Comparison of ENCODE assay signal across 8 mouse cellular contexts in genomic region chr8:126920845-126921244, GRCm38 (mm10). TPM values are rescaled to one million over a fixed set of nuclear protein-coding genes. Genes with fewer than 3 reads are reported as not detected.
DNase-seq lines count a peak whose midpoint lies in the region; ATAC-seq and TF ChIP-seq lines count a peak whose summit lies in the region.

No protein-coding gene starts in this region.

- TF ChIP-seq CTCF in E14TG2a.4 (conservative IDR thresholded peaks at IDR 0.05; ENCODE audit: low read length) = peak; percentile 56
- peak; percentile 90 for TF ChIP-seq CTCF in liver, postnatal 0 days (IDR thresholded peaks at IDR 0.05; ENCODE audit: low read depth)

- intact Hi-C loops in heart, postnatal 14 days (cut with DNase I) = loop anchor here (1.0 to 2.0 kb wide), 2 partner anchors 336 to 424 kb away; no protein-coding TSS in a partner anchor

- no peak for TF ChIP-seq EP300 in liver, postnatal 0 days (IDR thresholded peaks at IDR 0.05; ENCODE audit: low read depth)

- peaks cover 20% of the 10 kb centered on the region for H3K4me1 ChIP-seq in E14TG2a.4 (replicated peaks; ENCODE audit: low read depth, low read length)
- H3K4me1 ChIP-seq in forebrain, embryonic 15.5 days = 0 out of 2 replicates have a peak, but pooled peaks cover 2% of the 10 kb centered on the region
- H3K4me1 ChIP-seq in liver, postnatal 0 days (ENCODE audit: insufficient read depth) = peaks cover 17% of the 10 kb centered on the region
- no peaks in the 10 kb centered on the region for H3K4me1 ChIP-seq in neural tube, embryonic 12.5 days

- no peak overlapping the region; the same call in 1 of the 2 replicates for H3K4me3 ChIP-seq in E14TG2a.4 (replicated peaks; ENCODE audit: low read length)
- no peak overlapping the region for H3K4me3 ChIP-seq in forebrain, embryonic 15.5 days
- H3K4me3 ChIP-seq in liver, postnatal 0 days (ENCODE audit: low read depth, low read length) = no peak overlapping the region
- H3K4me3 ChIP-seq in neural tube, embryonic 12.5 days = no peak overlapping the region

- no peak overlapping the region for H3K9ac ChIP-seq in forebrain, embryonic 15.5 days (replicated peaks)
- H3K9ac ChIP-seq in liver, postnatal 0 days (replicated peaks) = peak overlapping the region; percentile 34
- no peak overlapping the region for H3K9ac ChIP-seq in neural tube, embryonic 12.5 days

- H3K9me3 ChIP-seq in E14TG2a.4 (ENCODE audit: low read length) = no peaks in the 10 kb centered on the region
- H3K9me3 ChIP-seq in forebrain, embryonic 15.5 days = no peaks in the 10 kb centered on the region
- no peaks in the 10 kb centered on the region for H3K9me3 ChIP-seq in liver, postnatal 0 days (ENCODE audit: low read length)
- no peaks in the 10 kb centered on the region for H3K9me3 ChIP-seq in neural tube, embryonic 12.5 days

- no peak overlapping the region for H3K27ac ChIP-seq in forebrain, embryonic 15.5 days (replicated peaks)
- peak overlapping the region; percentile 75 for H3K27ac ChIP-seq in liver, postnatal 0 days (ENCODE audit: low read depth)
- no peak overlapping the region for H3K27ac ChIP-seq in neural tube, embryonic 12.5 days

- no peak overlapping the region for H3K4me2 ChIP-seq in forebrain, embryonic 15.5 days (replicated peaks)
- H3K4me2 ChIP-seq in liver, postnatal 0 days (ENCODE audit: low read depth, low read length) = peak overlapping the region; percentile 38; the same call in 1 of the 2 replicates
- H3K4me2 ChIP-seq in neural tube, embryonic 12.5 days (replicated peaks) = no peak overlapping the region

- H3K27me3 ChIP-seq in E14TG2a.4 (ENCODE audit: insufficient read depth, low read length) = no peaks in the 10 kb centered on the region
- no peaks in the 10 kb centered on the region for H3K27me3 ChIP-seq in forebrain, embryonic 15.5 days
- H3K27me3 ChIP-seq in liver, postnatal 0 days (ENCODE audit: insufficient read depth, low read length) = no peaks in the 10 kb centered on the region
- no peaks in the 10 kb centered on the region for H3K27me3 ChIP-seq in neural tube, embryonic 12.5 days (replicated peaks)

- peaks cover 38% of the 10 kb centered on the region for H3K36me3 ChIP-seq in E14TG2a.4 (ENCODE audit: insufficient read depth, low read length)
- 0 out of 2 replicates have a peak, but pooled peaks cover 2% of the 10 kb centered on the region for H3K36me3 ChIP-seq in forebrain, embryonic 15.5 days
- no peaks in the 10 kb centered on the region for H3K36me3 ChIP-seq in liver, postnatal 0 days (replicated peaks; ENCODE audit: insufficient read depth, low read length)
- peaks cover 3% of the 10 kb centered on the region; the same call in 1 of the 2 replicates for H3K36me3 ChIP-seq in neural tube, embryonic 12.5 days

- DNase-seq in heart, postnatal 14 days = peak; percentile 69 to 80
- DNase-seq in large intestine, adult 2 months (ENCODE audit: low read depth, low spot score) = peak; percentile 81
- peak; percentile 74 for DNase-seq in liver, postnatal 0 days
- peak; percentile 76 for DNase-seq in thymus, postnatal 0 days (ENCODE audit: low spot score)

- peak; percentile 95 for ATAC-seq in cerebellum, adult (ENCODE audit: insufficient number of reproducible peaks, low FRiP score, low TSS enrichment)
- peak; percentile 88 for ATAC-seq in forebrain, embryonic 15.5 days (replicated peaks)
- peak; percentile 83 for ATAC-seq in liver, postnatal 0 days
- peak; percentile 68 for ATAC-seq in neural tube, embryonic 12.5 days (ENCODE audit: low FRiP score, low read depth)

- WGBS in forebrain, embryonic 15.5 days = 25% methylated on average over 3 of the region's 3 CpGs
- WGBS in large intestine, adult 2 months = 6% methylated on average over 3 of the region's 3 CpGs
- 29% methylated on average over 3 of the region's 3 CpGs for WGBS in liver, postnatal 0 days (ENCODE audit: insufficient replicate concordance)
- WGBS in neural tube, embryonic 12.5 days = 41% methylated on average over 3 of the region's 3 CpGs

RNA-seq across cellular contexts. Expression of gene Tomm20, which starts 24.8 kb away (rescaled TPM):
- 195 and 209 TPM in 2 replicates for polyA plus RNA-seq in forebrain, embryonic 15.5 days (2015; fragmentation: Nextera tagmentation; extraction: Ambion mirVana)
- total RNA-seq in heart, postnatal 14 days (2021) = 10 to 100 TPM; 66.9 to 87.0 TPM
- polyA plus RNA-seq in large intestine, adult 2 months (2012; rRNA removed) = 137 and 207 TPM in 2 replicates
- 122 and 129 TPM in 2 replicates for polyA plus RNA-seq in liver, postnatal 0 days (2015; fragmentation: Nextera tagmentation; extraction: Ambion mirVana)
- 188 and 189 TPM in 2 replicates for polyA plus RNA-seq in neural tube, embryonic 12.5 days (2016; fragmentation: Nextera tagmentation; extraction: Ambion mirVana)
- polyA plus RNA-seq in thymus, postnatal 0 days (2015; fragmentation: Nextera tagmentation; extraction: Ambion mirVana) = 327 and 329 TPM in 2 replicates

RNA-seq across cellular contexts. Expression of gene Rbm34, which starts 50.0 kb away (rescaled TPM):
- polyA plus RNA-seq in forebrain, embryonic 15.5 days (2015; fragmentation: Nextera tagmentation; extraction: Ambion mirVana) = 26.4 and 28.2 TPM in 2 replicates
- total RNA-seq in heart, postnatal 14 days (2021) = 1 to 10 TPM; 3.5 to 4.2 TPM
- 1.9 and 2.7 TPM in 2 replicates for polyA plus RNA-seq in large intestine, adult 2 months (2012; rRNA removed)
- 10.8 and 12.5 TPM in 2 replicates for polyA plus RNA-seq in liver, postnatal 0 days (2015; fragmentation: Nextera tagmentation; extraction: Ambion mirVana)
- polyA plus RNA-seq in neural tube, embryonic 12.5 days (2016; fragmentation: Nextera tagmentation; extraction: Ambion mirVana) = 29.7 and 33.5 TPM in 2 replicates
- 33.3 and 41.5 TPM in 2 replicates for polyA plus RNA-seq in thymus, postnatal 0 days (2015; fragmentation: Nextera tagmentation; extraction: Ambion mirVana)
